Mouse (Mus musculus) brain, embryonic 14.5 days (tissue): ENCODE measurements around the gene Anxa11.

Experiments
- CTCF ChIP-seq: fragments of 200-500 bp; IDR thresholded peaks from 2 replicates; pipeline ENCODE4 v1.5.1; 2012; ENCODE audit warnings: inconsistent platforms, mild to moderate bottlenecking, moderate library complexity, borderline replicate concordance; ENCODE audit not compliant: insufficient read depth, insufficient read length; ENCODE audit errors: extremely low read depth
- POLR2A ChIP-seq: fragments of 200-500 bp; IDR thresholded peaks from 2 replicates; pipeline ENCODE4 v1.6.1; 2012; ENCODE audit warnings: mild to moderate bottlenecking, inconsistent platforms, borderline replicate concordance; ENCODE audit not compliant: poor library complexity, insufficient read depth, insufficient read length, severe bottlenecking; ENCODE audit errors: extremely low read depth

DNA sequence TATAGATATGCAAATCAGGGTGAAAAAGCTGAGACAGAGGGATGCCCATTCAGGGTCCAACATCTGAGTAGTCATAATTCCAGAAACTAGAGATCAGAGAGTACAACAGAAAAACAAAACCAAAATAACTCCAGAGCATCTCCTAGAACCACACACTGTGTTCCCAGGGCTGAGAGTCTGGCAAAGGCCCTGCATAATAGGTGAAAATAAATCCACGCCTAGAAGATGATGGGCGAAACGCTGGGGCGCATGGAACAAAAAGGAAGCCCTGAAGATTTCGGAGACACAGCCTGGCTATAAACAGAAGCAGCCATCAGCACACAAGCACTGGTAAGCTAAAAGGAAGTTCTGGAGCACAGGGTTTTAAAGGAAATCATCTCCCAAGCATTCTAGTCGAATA is 46.9 kb upstream of the Anxa11 start:
- TF ChIP-seq POLR2A (no peak), CTCF (no peak)
